Mouse (Mus musculus): ENCODE measurements around the gene Gm13271.
"Not testable (repeated sequence)": the region's sequence is repeated elsewhere in the genome, so short reads cannot be mapped to it uniquely, and the experiment has no call there.

Gene Gm13271

GRCm38 (mm10) chr4:88754818-88755340, at the start of gene Gm13271:
Gene Gm13271 (plus strand): TSS chr4:88754868.
- DNase-seq (ENCODE audit: low spot score), result peak; percentile 39

GRCm38 (mm10) chr4:88705924-88706323, 48.7 kb upstream of the Gm13271 start:
- DNase-seq (ENCODE audit: low spot score), result peak; percentile 36

DNA sequence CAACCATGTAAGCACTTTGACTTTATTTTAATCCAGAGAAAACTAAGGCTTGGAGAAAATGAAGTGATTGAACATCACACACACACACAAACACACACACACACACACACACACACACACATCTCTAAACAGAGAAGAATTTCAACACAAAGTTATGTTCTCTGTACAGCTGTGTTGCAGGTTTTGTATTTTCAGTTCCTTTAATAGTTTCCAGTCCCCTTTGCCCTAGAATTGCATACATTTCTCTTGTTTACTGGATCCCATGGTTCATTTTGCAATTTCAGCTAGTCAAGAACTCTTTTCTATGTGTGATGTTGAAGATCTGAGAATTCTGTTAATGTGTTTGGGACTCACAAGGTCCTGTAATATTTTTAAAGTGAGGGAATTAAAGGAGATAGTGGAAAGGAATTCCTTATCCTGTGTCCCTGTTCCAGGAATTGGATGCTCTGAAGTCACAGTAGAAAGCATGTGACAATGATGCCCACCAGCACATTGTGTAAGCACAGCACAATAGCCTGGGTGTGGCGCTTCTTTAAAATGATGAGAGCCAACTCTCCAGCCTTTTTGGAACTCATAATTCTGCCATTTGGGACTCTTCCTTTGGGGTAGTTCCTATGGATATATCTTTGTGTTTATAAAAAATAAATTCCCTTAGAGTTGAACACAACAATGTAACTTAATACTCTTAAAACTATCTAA, 47.4 kb upstream of the Gm13271 start:
- no peak for DNase-seq (ENCODE audit: low spot score)

- no peak for DNase-seq (ENCODE audit: low spot score)
These were observed 40.4 kb upstream of the Gm13271 start for GRCm38 (mm10) chr4:88714281-88714680.

GRCm38 (mm10) chr4:88715059-88715458, 39.6 kb upstream of the Gm13271 start:
- no peak for DNase-seq (ENCODE audit: low spot score)

DNA sequence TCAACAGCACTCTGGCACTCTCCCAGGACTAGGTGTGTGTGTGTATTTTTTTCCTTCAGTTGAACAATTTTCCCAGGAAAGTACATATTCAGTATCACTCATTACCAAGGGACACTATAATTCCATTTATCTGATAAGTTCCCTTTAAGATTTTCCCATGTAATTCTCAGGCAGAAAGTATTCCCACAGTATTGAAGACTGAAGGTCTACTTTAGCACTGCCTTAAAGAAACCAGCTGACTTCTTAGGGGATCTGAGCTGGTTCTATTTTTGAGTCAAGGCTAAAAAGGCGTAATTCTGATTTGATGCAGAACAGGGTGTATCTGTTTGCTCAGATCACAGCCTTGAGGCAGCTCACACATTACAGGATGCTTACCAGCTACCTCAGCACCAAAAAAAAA, 36.0 kb upstream of the Gm13271 start:
- DNase-seq (ENCODE audit: low spot score), result no peak

DNA sequence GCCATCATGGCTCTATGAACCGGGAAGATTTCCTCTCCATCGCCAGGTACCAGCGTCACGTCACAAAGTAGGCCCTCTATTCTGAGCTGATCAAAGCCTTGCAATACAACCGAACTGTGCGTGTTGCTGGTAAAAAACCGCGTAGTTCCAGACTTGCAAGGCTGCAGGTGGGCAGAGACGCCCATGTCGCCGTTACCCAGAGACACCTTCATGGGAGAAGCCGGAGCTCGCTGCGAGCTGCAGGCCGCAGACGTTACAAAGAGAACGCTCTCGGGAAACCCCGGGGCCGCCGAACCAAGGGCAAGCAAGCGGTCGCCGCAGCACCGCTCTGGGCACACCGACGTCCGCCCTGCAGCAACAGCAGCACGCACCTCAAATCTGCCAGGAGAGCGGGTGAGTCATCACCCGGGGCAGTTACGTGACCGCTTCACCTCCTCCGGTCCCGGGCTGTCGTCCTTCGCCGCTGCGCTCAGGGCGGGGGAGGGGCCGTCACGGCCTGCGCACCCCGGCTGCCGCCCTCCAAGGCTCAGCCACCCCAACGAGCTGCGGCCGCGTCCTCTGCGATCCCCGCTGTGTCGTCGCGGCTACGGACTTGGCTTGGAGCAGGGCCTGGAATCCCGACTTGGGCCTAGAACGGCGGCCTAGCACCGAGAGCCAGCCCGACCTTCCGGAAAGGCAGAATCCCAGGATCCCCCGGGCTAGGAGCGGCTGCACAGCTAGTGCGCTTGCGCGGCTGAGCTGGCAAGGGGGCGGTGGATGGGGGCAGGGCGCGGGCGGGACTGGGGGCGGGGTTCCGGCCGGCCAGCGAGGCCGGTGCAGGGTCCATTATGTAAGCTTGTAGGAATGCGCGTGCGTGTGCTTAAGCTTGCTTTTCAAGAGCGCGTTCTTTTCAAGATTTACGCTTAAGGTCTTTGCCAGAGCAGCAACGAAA, 32.6 kb upstream of the Gm13271 start, which contains the start of the genes Gm26566 and Klhl9:
Gm26566 (plus strand) TSS at position 15 of the 931 bp plus-strand sequence.
Klhl9 (minus strand) TSS at position 675 of the 931 bp plus-strand sequence.
- DNase-seq (ENCODE audit: low spot score), result peak; percentile 91

- DNase-seq (ENCODE audit: low spot score), result peak; percentile 23
These were observed 31.1 kb upstream of the Gm13271 start for GRCm38 (mm10) chr4:88723497-88724090.

DNA sequence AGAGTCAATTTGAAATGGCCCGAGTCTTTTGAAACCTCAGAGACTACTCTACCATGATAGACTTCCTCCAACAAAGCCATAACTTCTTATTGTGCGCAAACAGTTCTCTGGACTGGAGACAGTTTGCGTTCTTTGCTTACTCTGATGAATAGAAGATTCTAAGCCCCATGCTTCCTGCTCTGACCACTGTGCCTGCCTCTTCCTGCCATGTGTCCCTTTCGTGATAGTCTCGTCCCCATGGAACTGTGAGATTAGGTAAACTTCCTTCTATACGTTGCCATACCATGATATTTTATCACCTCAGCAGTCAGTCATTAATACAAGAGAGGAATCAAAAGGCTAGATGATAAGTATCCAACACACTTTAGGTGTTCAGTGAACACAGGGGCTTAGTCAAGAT, 27.9 kb upstream of the Gm13271 start:
- no peak for DNase-seq (ENCODE audit: low spot score)

DNA sequence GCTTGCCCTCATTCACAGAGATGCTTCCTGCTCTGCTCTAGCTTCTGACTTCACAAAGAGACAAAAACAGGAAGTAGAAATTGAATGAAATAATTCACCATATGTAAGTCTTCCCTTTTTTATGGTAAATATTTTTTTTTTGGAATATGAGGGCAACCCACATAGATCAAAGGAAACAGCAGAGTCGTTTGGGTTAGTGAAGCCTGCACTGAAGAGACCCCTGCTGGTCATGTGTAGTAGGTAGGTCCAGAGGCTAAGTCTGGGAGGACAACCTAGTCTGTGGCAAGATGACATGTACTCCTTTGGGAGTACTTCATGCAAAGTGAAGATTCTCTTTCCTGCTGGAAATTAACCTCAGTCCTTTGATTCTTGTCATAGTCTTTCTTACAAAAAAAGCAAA, 27.3 kb upstream of the Gm13271 start:
- DNase-seq (ENCODE audit: low spot score), result peak; percentile 53

GRCm38 (mm10) chr4:88738480-88738879, 16.2 kb upstream of the Gm13271 start:
- DNase-seq (ENCODE audit: low spot score), result peak; percentile 76

GRCm38 (mm10) chr4:88739036-88739435, 15.6 kb upstream of the Gm13271 start:
- DNase-seq (ENCODE audit: low spot score), result no peak

- DNase-seq (ENCODE audit: low spot score), result no peak
These were observed 13.2 kb upstream of the Gm13271 start for GRCm38 (mm10) chr4:88741426-88741825.

GRCm38 (mm10) chr4:88742771-88743371, 11.8 kb upstream of the Gm13271 start:
- DNase-seq (ENCODE audit: low spot score), result no peak

GRCm38 (mm10) chr4:88744207-88744606, 10.5 kb upstream of the Gm13271 start:
- DNase-seq (ENCODE audit: low spot score), result no peak

DNA sequence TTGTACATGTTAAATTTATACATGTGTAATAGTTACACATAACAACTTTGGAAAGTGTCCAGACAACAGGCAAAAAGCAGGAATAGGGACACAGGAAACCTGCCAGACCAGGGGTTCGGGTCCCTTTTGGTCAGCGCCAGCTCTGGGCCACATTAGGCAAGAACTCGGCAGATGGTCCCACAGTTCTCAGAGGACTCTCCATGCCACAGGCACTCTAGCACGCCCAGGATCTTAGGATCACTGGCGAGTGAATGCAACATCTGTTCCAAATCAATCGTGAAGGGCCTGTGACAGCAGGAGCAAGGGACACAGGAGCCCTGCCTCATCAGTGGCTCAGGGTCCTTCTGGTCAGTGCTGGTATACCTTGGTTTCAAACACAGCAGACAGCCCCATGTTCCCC, 4.7 kb upstream of the Gm13271 start:
- no peak for DNase-seq (ENCODE audit: low spot score)

DNA sequence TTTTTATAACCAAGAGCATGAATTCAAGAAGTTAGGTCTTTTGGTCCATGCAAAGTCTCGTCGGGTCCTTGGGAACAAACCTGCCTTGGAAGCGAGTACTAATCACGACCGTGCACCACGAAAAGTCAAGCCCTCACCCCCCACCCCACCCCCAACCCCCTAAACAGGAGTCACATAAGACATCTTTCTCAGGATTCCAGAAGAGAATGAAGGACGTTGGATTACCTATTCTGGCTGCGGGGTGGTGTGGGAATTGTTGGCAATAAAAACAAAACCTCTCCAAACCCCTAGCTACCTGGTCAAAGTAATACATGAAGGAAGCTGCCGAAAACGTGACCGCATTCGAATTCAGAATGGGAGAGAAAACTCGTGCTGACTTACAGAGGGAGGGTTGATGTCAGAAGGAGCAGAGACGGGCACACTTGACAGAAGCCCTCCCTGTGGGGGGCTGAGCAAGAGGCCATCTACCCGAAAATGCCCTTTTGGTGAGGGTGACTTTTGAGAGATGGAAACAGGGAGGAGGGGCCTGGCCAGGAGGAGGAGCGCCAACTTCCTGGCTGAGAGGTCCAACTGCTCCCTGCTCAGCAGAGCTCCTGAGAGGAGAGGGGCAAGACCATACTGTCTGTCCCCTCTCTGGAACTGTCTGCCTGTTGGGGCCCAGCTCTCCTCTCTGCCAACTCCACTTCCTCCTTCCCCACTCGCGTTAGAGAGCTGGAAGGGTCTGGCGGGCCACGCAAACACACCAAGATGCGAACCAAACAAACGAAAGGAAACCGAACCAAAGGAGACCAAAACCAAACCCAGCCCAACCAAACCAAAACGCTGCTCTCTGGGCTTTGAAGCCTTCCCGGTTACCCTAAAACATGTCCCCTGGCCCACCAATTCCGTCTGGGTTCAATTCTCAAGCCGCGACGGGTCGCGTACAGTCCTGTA, 2.2 kb downstream of the Gm13271 start:
- not testable (repeated sequence) for DNase-seq (ENCODE audit: low spot score)

DNA sequence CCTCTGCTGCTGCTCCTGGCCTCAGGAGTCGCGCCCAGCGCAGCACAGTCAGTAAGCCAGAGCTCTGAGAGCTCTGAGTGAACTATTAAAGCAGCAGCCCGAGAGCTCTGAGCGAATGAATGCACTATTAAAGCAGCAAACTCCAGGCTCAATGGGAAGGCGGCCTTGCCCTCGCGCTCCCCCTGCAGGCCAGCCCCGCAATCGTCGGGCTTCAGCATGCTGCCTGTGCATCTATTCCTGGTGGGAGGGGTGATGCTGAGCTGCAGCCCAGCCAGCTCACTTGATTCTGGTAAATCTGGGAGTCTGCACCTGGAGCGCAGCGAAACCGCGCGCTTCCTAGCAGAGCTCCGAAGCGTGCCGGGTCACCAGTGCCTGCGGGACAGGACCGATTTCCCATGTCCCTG, 3.0 kb downstream of the Gm13271 start:
- DNase-seq (ENCODE audit: low spot score), result peak; percentile 88

DNA sequence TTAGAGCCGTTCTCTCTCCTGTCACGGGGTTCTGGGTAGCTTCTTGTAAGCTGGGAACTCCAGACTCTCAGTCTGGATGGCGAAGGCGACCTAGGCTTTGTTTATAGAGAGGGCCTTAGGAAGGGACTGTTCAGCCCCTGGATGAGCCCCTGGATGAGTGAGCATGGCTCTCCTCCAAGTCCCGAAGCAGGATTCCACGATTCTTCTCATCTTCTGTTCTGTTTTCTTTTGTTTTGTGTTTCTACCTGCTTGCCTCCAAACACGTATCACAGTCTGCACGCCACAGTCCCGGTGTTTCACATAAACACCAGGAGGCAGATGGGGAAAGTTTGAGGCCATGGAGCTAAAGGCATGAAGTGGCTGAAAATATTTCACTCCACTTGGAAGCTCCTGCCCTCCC, 4.1 kb downstream of the Gm13271 start:
- DNase-seq (ENCODE audit: low spot score), result not testable (repeated sequence)

DNA sequence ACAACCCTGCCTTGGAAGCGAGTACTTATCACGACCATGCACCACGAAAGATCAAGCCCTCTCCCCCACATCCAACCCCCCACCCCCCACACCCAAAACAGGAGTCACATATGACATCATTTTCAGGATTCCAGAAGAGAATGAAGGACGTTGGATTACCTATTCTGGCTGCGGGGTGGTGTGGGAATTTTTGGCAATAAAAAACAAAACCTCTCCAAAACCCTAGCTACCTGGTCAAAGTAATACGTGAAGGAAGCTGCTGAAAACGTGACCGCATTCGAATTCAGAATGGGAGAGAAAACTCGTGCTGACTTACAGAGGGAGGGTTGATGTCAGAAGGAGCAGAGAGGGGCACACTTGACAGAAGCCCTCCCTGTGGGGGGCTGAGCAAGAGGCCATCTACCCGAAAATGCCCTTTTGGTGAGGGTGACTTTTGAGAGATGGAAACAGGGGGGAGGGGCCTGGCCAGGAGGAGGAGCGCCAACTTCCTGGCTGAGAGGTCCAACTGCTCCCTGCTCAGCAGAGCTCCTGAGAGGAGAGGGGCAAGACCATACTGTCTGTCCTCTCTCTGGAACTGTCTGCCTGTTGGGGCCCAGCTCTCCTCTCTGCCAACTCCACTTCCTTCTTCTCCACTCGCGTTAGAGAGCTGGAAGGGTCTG, 5.1 kb downstream of the Gm13271 start, which contains the start of gene Gm13283:
Gm13283 (plus strand) TSS at position 510 of the 659 bp plus-strand sequence.
- not testable (repeated sequence) for DNase-seq (ENCODE audit: low spot score)

All from lung, postnatal 25 days (tissue).